Mouse (Mus musculus) G1E (cell line): Measurements from ENCODE around the gene Chd9.

ENCODE experiments used
- CTCF ChIP-seq: IDR thresholded peaks from 2 replicates; pipeline ENCODE4 v1.5.1; 2012; ENCODE audit warnings: low read depth, low read length, inconsistent platforms, mixed read lengths
- GATA1 ChIP-seq: IDR thresholded peaks from 2 replicates; pipeline ENCODE4 v1.6.1; 2012; ENCODE audit warnings: borderline replicate concordance, low read length, inconsistent platforms, mixed read lengths
- GATA2 ChIP-seq: IDR thresholded peaks from 2 replicates; pipeline ENCODE4 v1.6.1; 2012; ENCODE audit warnings: low read depth, low read length, inconsistent platforms, borderline replicate concordance
- POLR2AphosphoS5 ChIP-seq: IDR thresholded peaks from 2 replicates; pipeline ENCODE4 v1.6.1; 2012; ENCODE audit warnings: low read depth, low read length, inconsistent platforms; ENCODE audit not compliant: insufficient replicate concordance
- TAL1 ChIP-seq: conservative IDR thresholded peaks from 2 replicates; pipeline ENCODE4 v1.6.1; 2012; ENCODE audit warnings: low read depth, low read length, inconsistent platforms, mixed read lengths

DNA sequence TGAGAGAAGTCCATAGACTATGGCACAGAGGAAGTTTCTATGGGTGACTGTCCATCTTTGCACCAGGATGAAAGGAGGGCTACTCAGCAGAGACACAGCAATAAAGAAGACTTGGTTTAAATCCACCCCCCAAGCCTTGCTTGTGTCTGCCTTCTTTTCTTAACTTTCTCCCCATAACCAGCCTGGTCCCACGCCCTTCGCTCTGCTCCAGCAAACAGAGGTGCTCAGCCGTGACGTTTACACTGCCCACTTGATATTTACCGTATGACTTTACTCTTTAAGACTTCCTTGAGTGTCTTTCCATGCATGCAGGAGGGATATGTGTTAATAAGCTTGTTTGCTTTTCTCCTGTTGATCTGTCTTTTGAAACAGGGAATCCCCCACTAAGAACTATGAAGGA, 28.7 kb upstream of the Chd9 start:
- TF ChIP-seq CTCF (no peak), GATA1 (no peak), TAL1 (no peak), POLR2AphosphoS5 (no peak), GATA2 (no peak)
